Mouse (Mus musculus) kidney, postnatal 0 days (tissue): Measurements from ENCODE around the gene Pla2g12a. TPM values are rescaled to one million over a fixed set of nuclear protein-coding genes. Genes with fewer than 3 reads are reported as not detected.
A peak's percentile ranks its signal among the peaks of the same experiment; 100 is the strongest.

ENCODE experiments used
- ATAC-seq: fragments of 200-750 bp; cut with Nextera tagmentation; replicated peaks from 2 replicates; pipeline ENCODE4 v1.8.0; 2017; ENCODE audit warnings: low read depth, moderate number of reproducible peaks, moderate TSS enrichment, moderate library complexity; ENCODE audit not compliant: low FRiP score
- DNase-seq: peaks from one replicate; pipeline ENCODE4 v3.0.0-alpha.2; 2016; ENCODE audit warnings: low spot score
- H3K27ac ChIP-seq: fragments of 300-500 bp; sonication (generic); 2 replicates; pipeline ENCODE4 v1.5.1; 2014; ENCODE audit warnings: mild to moderate bottlenecking
- H3K27me3 ChIP-seq: fragments of 300-500 bp; sonication (generic); 2 replicates; pipeline ENCODE4 v1.6.1; 2014; ENCODE audit warnings: low read length, mixed read lengths; ENCODE audit not compliant: insufficient read depth
- H3K36me3 ChIP-seq: fragments of 300-500 bp; sonication (generic); 2 replicates; pipeline ENCODE4 v1.6.1; 2014; ENCODE audit warnings: low read length, mixed read lengths; ENCODE audit not compliant: insufficient read depth
- H3K4me1 ChIP-seq: fragments of 300-500 bp; sonication (generic); replicated peaks from 2 replicates; pipeline ENCODE4 v1.6.1; 2014; ENCODE audit warnings: antibody characterized with exemption, low read length, mixed read lengths; ENCODE audit not compliant: insufficient read depth
- H3K4me2 ChIP-seq: fragments of 300-500 bp; sonication (generic); 2 replicates; pipeline ENCODE4 v1.6.1; 2014; ENCODE audit warnings: mild to moderate bottlenecking, low read length, moderate library complexity, mixed read lengths
- H3K4me3 ChIP-seq: fragments of 300-500 bp; sonication (generic); replicated peaks from 2 replicates; pipeline ENCODE4 v1.5.1; 2014; ENCODE audit warnings: low read depth, low read length
- H3K9ac ChIP-seq: fragments of 300-500 bp; sonication (generic); 2 replicates; pipeline ENCODE4 v1.6.1; 2014; ENCODE audit warnings: low read depth, low read length
- H3K9me3 ChIP-seq: fragments of 300-500 bp; sonication (generic); replicated peaks from 2 replicates; pipeline ENCODE4 v1.6.1; 2016; ENCODE audit warnings: low read length, inconsistent platforms, mixed read lengths
- CTCF ChIP-seq: IDR thresholded peaks from 2 replicates; pipeline ENCODE4 v1.5.1; 2016; ENCODE audit warnings: antibody characterized with exemption, low read depth, mild to moderate bottlenecking, moderate library complexity
- WGBS: fragments of 180-500 bp; shearing (Covaris S2); extraction: QIAGEN DNeasy Blood & Tissue Kit; methylation state at CpG from one replicate; pipeline ENCODE4 v1.1.7; 2014; 5-methylcytosine and 5-hydroxymethylcytosine counted together
- polyA plus RNA-seq: library from polyadenylated mRNA; unstranded; fragments of >200 nt; fragmentation: Nextera tagmentation; extraction: Ambion mirVana; gene quantifications from 2 replicates; pipeline ENCODE4 v1.2.1, GENCODE M21; 2015

The Pla2g12a gene
- polyA plus RNA-seq, 1 experiment from 2014 or later: 55.4 TPM

DNA sequence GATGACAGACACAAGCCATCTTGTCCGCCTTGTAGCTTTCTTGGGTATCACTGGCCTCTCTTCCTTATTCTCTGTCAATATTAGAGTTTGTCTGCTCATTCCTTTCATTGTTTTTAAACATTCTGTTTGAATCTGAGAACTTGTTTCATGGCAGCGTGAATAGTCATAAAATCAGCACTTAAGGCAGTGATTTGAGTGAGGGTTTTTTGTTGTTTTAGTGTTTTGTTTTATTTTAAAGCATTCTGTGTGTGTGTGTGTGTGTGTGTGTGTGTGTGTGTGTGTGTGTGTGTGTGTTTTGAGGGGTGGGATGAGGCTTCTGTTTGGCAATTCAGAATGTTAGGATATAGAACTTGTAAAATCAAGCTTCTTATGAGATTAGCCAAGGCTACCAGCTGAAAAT, 1.5 kb downstream of the Pla2g12a start:
- Histone ChIP-seq H3K9ac (no peak overlapping the region), H3K27ac (no peak overlapping the region), H3K4me2 (peak overlapping the region; percentile 87), H3K4me1 (peaks cover 3% of the 10 kb centered on the region; the same call in 1 of the 2 replicates), H3K4me3 (peak overlapping the region; percentile 73; the same call in 1 of the 2 replicates), H3K27me3 (no peaks in the 10 kb centered on the region), H3K36me3 (no peaks in the 10 kb centered on the region), H3K9me3 (no peaks in the 10 kb centered on the region)
- ATAC-seq: no peak
- TF ChIP-seq CTCF: no peak
- 62% methylated on average over 2 of the region's 2 CpGs for WGBS
- no peak for DNase-seq

DNA sequence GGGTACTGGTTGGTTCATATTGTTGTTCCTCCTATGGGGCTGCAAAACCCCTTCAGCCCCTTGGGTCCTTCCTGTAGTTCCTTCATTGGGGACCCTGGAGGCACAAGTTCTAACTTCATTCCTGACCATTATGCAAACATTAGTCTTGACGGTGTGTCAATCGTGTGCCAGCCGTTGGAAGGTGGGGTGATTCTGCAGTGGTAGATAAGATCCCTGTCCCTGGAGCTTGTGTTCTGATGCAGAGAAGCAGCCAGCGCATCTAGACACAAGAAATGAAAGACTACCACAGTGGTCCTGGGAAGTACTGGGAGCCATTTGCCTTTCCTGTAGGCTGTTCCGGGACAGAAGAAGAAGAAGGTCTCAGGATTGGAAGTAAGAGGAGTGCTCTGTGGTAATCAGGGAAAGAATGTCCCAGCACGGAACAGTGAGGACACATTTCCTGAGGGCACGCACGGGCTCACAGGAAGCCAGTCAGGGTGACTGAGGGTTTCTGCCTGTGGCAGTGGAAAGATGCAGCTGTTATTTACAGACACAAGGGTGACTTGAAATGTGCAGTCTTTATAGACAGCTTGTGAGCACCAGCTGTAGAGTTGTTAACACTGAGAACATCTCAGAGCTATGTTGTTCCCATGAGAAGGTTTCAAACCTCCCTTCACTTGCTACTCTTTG, 2.7 kb downstream of the Pla2g12a start:
- WGBS: 68% methylated on average over 8 of the region's 8 CpGs
- Histone ChIP-seq H3K27ac (no peak overlapping the region), H3K36me3 (no peaks in the 10 kb centered on the region)

DNA sequence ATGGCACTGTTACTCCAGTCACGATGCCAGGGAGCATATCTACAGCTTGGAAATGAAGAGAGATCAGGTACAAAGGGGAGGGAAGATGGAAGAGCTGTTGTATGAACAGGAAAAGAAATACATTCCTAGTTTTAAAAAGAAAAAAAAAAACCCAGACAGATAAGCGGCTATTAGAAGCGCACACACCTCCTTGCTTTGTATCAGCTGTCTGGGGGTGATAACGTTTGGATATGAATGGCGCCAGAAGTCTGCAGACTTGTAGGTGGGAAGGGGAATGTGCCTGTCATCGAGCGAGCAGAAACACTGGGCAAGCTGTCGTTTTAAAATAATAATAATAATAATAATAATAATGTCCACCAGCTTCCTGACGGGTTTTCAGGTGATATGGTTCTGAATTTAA, 7.2 kb downstream of the Pla2g12a start:
- 89% methylated on average over 9 of the region's 9 CpGs for WGBS
- H3K4me1 ChIP-seq: no peaks in the 10 kb centered on the region
- peaks cover 5% of the 10 kb centered on the region; the same call in 1 of the 2 replicates for H3K36me3 ChIP-seq
- no peak overlapping the region for H3K4me2 ChIP-seq
- no peak for DNase-seq
- no peak overlapping the region for H3K4me3 ChIP-seq
- H3K9me3 ChIP-seq: no peaks in the 10 kb centered on the region
- TF ChIP-seq CTCF: no peak
- ATAC-seq: no peak
- H3K9ac ChIP-seq: no peak overlapping the region
- no peak overlapping the region for H3K27ac ChIP-seq
- H3K27me3 ChIP-seq: no peaks in the 10 kb centered on the region

More for the DNA sequence above, 2.7 kb downstream of the Pla2g12a start:
- Histone ChIP-seq H3K4me2 (no peak overlapping the region), H3K27me3 (no peaks in the 10 kb centered on the region), H3K4me3 (no peak overlapping the region), H3K9ac (no peak overlapping the region), H3K4me1 (peaks cover 3% of the 10 kb centered on the region; the same call in 1 of the 2 replicates), H3K9me3 (no peaks in the 10 kb centered on the region)
- no peak for TF ChIP-seq CTCF
- ATAC-seq (no peak), DNase-seq (no peak)

DNA sequence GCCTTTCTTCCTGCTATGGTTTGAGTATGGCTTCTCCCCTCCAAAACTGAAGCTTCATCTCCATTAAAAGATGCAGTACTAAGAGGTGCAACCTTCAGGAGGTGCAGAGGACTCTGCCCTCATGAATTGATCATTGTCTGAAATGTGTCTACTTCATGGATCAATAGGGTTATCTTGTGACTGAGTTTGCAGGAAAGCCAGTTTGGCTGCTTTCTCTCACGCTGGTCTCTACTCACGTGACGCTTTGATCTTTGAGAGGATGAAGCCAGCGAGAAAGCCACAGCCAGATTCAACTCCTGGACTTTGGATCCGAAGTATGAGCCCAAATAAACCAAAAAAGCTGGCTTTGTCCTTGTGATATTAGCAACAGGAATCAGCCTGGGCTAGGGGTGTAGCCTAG, 8.0 kb downstream of the Pla2g12a start:
- H3K9ac ChIP-seq: no peak overlapping the region
- WGBS: 68% methylated on average over 5 of the region's 5 CpGs
- ATAC-seq (no peak), DNase-seq (no peak)
- no peak for TF ChIP-seq CTCF
- H3K4me3 ChIP-seq: no peak overlapping the region
- H3K4me1 ChIP-seq: no peaks in the 10 kb centered on the region
- no peaks in the 10 kb centered on the region for H3K9me3 ChIP-seq
- H3K27ac ChIP-seq: no peak overlapping the region
- peaks cover 10% of the 10 kb centered on the region; the same call in 1 of the 2 replicates for H3K36me3 ChIP-seq
- no peaks in the 10 kb centered on the region for H3K27me3 ChIP-seq
- H3K4me2 ChIP-seq: no peak overlapping the region

DNA sequence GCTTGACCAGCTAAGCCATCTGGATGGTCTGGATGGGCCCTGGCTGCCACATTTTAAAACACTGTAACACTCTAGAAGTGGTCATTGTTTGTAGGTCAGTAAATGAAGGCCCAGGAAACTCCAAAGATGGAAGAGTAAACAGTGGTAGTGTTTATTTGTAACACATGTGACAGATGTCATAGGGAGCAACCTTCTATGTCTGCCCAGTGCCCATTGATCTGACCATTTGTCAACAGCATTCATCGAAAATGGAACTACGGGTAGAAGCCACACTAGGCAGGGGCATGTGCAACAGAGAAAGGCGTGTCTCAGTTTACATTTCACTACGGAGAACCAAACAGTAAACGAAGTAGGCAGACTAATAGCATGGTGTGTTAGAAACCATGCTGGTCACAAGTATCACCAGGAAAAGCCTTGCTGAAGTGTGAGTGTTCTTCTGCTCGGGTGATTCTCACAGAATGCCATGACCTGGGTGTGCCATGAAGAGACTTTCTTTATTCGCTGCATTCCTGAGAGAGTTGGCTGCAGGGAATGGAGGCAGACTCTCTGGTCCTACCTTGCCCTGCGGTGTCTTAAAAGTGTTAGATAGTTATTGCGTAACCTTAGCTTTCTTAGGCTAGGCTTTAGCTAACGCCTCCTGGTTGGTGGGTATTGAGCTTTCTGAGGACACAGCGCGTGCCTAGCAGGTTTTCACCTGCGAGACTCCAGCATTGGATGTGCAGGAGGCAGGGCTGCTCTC, 9.5 kb downstream of the Pla2g12a start:
- no peak for DNase-seq
- no peak for ATAC-seq
- H3K27ac ChIP-seq: no peak overlapping the region

DNA sequence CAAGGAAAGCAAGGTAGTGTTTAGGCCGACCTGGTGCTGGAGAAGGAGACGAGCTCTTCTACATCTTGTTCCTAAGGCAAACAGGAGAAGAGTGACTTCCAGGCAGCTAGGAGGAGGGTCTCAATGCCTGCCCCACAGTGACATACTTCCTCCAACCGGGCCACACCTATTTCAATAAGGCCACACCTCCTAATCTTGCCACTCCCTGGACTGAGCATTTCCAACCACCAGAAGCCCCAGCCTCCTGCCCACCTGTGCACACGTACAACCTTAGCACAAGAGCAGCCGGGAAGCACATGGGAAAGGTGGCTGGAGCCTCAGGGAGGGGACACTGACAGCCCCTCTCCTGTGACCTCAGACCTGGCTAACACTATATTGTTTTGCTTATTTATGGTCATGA, 13.6 kb downstream of the Pla2g12a start:
- no peak for ATAC-seq
- Histone ChIP-seq H3K4me3 (no peak overlapping the region), H3K27me3 (no peaks in the 10 kb centered on the region), H3K4me1 (no peaks in the 10 kb centered on the region), H3K4me2 (no peak overlapping the region), H3K36me3 (peaks cover 13% of the 10 kb centered on the region; the same call in 1 of the 2 replicates), H3K27ac (no peak overlapping the region), H3K9me3 (no peaks in the 10 kb centered on the region), H3K9ac (no peak overlapping the region)
- TF ChIP-seq CTCF: no peak
- 85% methylated on average over 5 of the region's 5 CpGs for WGBS
- DNase-seq: no peak

More for the DNA sequence above, 9.5 kb downstream of the Pla2g12a start:
- Histone ChIP-seq H3K9ac (no peak overlapping the region), H3K4me3 (no peak overlapping the region), H3K27me3 (no peaks in the 10 kb centered on the region), H3K4me2 (no peak overlapping the region), H3K4me1 (no peaks in the 10 kb centered on the region), H3K36me3 (peaks cover 10% of the 10 kb centered on the region; the same call in 1 of the 2 replicates), H3K9me3 (no peaks in the 10 kb centered on the region)
- 84% methylated on average over 13 of the region's 13 CpGs for WGBS
- TF ChIP-seq CTCF: no peak
